Mouse (Mus musculus) myocyte (in vitro differentiated cells): ENCODE measurements around the gene Tmem266.

Experiments
- MAX ChIP-seq: IDR thresholded peaks from one replicate; pipeline ENCODE4 v1.6.1; 2011; ENCODE audit warnings: low read depth, mild to moderate bottlenecking, control low read depth
- POLR2A ChIP-seq: IDR thresholded peaks from one replicate; pipeline ENCODE4 v1.6.1; 2011; ENCODE audit warnings: low read depth, mild to moderate bottlenecking, control low read depth, moderate library complexity; ENCODE audit not compliant: insufficient read length
- POLR2AphosphoS2 ChIP-seq: IDR thresholded peaks from one replicate; pipeline ENCODE4 v1.6.1; 2011; ENCODE audit warnings: low read depth, control low read depth; ENCODE audit not compliant: insufficient read length

DNA sequence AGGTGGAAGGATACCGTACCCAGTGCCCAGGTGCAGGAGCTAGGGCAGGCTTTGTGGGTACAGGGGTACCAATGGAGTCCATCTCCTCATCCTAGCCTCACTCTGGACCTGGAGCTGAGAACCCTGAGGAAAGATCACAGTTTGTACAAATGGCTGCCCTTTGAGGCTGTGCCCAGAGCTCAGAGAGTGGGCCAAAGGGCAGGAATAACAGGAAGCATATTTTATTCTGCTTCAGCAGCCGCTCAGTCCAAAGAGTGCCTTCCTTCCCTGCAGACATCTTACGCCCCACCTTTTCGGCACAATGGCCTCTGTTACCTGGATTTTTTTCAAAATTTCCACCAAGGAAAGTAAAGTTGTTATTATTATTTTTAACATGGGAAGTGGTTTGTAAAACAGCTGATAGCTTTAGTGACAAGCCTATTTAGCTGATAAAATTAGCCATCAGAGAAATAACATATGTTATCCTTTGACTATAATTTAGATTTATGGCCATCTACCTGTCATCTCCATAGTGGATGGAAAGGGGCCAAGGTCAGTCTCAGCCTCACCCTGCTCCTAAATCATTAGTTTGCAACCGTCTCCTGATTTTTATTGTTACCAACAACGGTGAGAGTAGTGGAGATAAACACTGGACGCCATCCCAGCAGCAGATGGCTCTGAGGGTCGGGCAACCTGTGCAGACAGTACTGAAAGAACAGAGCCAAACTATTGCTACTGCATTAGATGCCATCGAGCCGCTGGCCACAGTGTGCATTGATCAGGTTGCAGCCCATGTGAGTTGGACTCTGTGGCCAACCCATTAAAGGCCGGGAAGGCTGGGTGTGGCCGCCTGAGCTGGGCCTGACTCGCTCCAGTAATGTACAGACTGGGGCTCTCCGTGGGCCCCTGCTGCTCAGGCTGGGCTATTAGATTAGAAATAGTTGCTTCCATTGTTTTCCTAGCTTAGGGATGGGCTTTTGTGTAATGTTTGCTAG, 97.0 kb downstream of the Tmem266 start:
- TF ChIP-seq POLR2A (no peak), POLR2AphosphoS2 (no peak), MAX (no peak)
